In the genomic region with DNA sequence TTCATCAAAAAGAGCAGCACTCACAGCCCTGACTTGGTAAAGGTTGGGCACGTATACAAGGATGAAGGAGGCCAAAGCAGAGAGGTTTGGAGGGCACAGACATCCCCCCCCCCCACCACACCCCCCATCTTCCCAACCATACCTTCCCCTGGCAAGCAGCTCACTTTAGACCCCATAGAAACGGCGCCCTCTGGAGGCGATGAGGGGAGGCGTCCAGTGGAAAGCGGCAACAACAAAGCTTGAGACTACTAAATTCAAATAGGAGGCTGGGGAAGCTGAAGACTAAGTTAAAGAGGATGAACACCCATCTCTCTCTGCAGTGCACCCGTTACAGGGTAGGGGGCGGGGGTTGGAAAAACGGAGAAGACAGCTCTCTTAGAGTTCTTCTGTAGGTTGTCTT, we compare ENCODE assay signal across 13 mouse cellular contexts. TPM values are rescaled to one million over a fixed set of nuclear protein-coding genes. Genes with fewer than 3 reads are reported as not detected.
A peak's percentile ranks its signal among the peaks of the same experiment; 100 is the strongest.
DNase-seq lines count a peak whose midpoint lies in the region; ATAC-seq and TF ChIP-seq lines count a peak whose summit lies in the region.
"Had no signal": no experiment of that assay in that cellular context is flagged by ENCODE, and none has a peak within 500 bp of the region (broad histone marks: within the 10 kb centered on the region; RNA-seq: fewer than 3 reads in every experiment).

No protein-coding gene starts in this region.

- no peak overlapping the region for H3K4me2 ChIP-seq in stomach, postnatal 0 days (replicated peaks; ENCODE audit: low read depth)
- H3K4me2 ChIP-seq: hindbrain, embryonic 13.5 days; liver, embryonic 15.5 days had no signal

- H3K36me3 ChIP-seq in stomach, postnatal 0 days (ENCODE audit: control insufficient read depth, insufficient read depth, low read length), result no peaks in the 10 kb centered on the region
- H3K36me3 ChIP-seq: hindbrain, embryonic 13.5 days; liver, embryonic 15.5 days had no signal

- peak; percentile 39 for DNase-seq in heart, postnatal 4 days
- DNase-seq in heart, adult 11 months, result no peak
- DNase-seq in retina, postnatal 1 day, result peak; percentile 43
- DNase-seq in retina, embryonic 14.5 days (ENCODE audit: low spot score), result no peak
- DNase-seq in ZHBTc4 (ENCODE audit: low read depth, low spot score), result peak; percentile 60
- peak; percentile 34 for DNase-seq in stomach, postnatal 0 days (ENCODE audit: low spot score)
- no peak for DNase-seq in neural tube, embryonic 10.5 days (ENCODE audit: extremely low spot score, low spot score)
- no peak for DNase-seq in urinary bladder, postnatal 4 days (ENCODE audit: low spot score in 2 of 2)
- DNase-seq: cerebellum, adult 18-20 months; right cerebral cortex, postnatal 14 days had no signal

- peak; percentile 60 for TF ChIP-seq CTCF in stomach, postnatal 0 days (IDR thresholded peaks at IDR 0.05; ENCODE audit: low read depth)

- WGBS in stomach, postnatal 0 days, result 40% methylated on average over 9 of the region's 9 CpGs

- no peak for ATAC-seq in stomach, postnatal 0 days (ENCODE audit: low FRiP score, low TSS enrichment)

- H3K9me3 ChIP-seq in stomach, postnatal 0 days (ENCODE audit: control insufficient read depth, low read length), result no peaks in the 10 kb centered on the region
- H3K9me3 ChIP-seq: hindbrain, embryonic 13.5 days; liver, embryonic 15.5 days had no signal

- no peaks in the 10 kb centered on the region for H3K27me3 ChIP-seq in stomach, postnatal 0 days (ENCODE audit: control insufficient read depth, insufficient read depth, low read length)
- H3K27me3 ChIP-seq: hindbrain, embryonic 13.5 days; liver, embryonic 15.5 days had no signal

- no peak overlapping the region for H3K27ac ChIP-seq in stomach, postnatal 0 days (replicated peaks)
- H3K27ac ChIP-seq: hindbrain, embryonic 13.5 days; liver, embryonic 15.5 days had no signal

- TF ChIP-seq EP300 in stomach, postnatal 0 days (optimal IDR thresholded peaks at IDR 0.05), result no peak

- no peak overlapping the region for H3K4me3 ChIP-seq in stomach, postnatal 0 days (ENCODE audit: low read depth, low read length)
- H3K4me3 ChIP-seq: erythroblast, embryonic 14.5 days; hindbrain, embryonic 13.5 days; liver, embryonic 15.5 days had no signal

- no peak overlapping the region for H3K9ac ChIP-seq in stomach, postnatal 0 days (ENCODE audit: low read length)
- H3K9ac ChIP-seq: hindbrain, embryonic 13.5 days; liver, embryonic 15.5 days had no signal

- H3K4me1 ChIP-seq in stomach, postnatal 0 days (replicated peaks; ENCODE audit: control insufficient read depth, insufficient read depth), result no peaks in the 10 kb centered on the region
- H3K4me1 ChIP-seq: hindbrain, embryonic 13.5 days; liver, embryonic 15.5 days had no signal

RNA-seq across cellular contexts. Expression of gene Tcf21, which starts 38.1 kb away (rescaled TPM):
- total RNA-seq in heart, postnatal 4 days (2021), result 10 to 100 TPM; 38.6 to 44.5 TPM
- polyA plus RNA-seq in stomach, postnatal 0 days (2015; fragmentation: Nextera tagmentation; extraction: Ambion mirVana), result 95.3 and 95.5 TPM in 2 replicates
- polyA plus RNA-seq: erythroblast, embryonic 14.5 days had no signal

Comparison
In these comparisons a context has a peak if more than half of its experiments do, and no peak if none do; other contexts are left out.
1. DNase-seq: peak in heart, postnatal 4 days (single experiment), retina, postnatal 1 day (single experiment), ZHBTc4 (single experiment) and stomach, postnatal 0 days (single experiment); none in heart, adult 11 months (single experiment), retina, embryonic 14.5 days (single experiment), neural tube, embryonic 10.5 days (single experiment) and urinary bladder, postnatal 4 days (0 of 2).